Mouse (Mus musculus) thymus, postnatal 36 days (tissue): Measurements from ENCODE around the gene Cd163.

Experiments used
- DNase-seq, 2 experiments: peaks; one replicate each; pipeline ENCODE4 v3.0.0; 2022; ENCODE audit warnings: mixed read lengths in 2 of 2

The Cd163 gene

DNA sequence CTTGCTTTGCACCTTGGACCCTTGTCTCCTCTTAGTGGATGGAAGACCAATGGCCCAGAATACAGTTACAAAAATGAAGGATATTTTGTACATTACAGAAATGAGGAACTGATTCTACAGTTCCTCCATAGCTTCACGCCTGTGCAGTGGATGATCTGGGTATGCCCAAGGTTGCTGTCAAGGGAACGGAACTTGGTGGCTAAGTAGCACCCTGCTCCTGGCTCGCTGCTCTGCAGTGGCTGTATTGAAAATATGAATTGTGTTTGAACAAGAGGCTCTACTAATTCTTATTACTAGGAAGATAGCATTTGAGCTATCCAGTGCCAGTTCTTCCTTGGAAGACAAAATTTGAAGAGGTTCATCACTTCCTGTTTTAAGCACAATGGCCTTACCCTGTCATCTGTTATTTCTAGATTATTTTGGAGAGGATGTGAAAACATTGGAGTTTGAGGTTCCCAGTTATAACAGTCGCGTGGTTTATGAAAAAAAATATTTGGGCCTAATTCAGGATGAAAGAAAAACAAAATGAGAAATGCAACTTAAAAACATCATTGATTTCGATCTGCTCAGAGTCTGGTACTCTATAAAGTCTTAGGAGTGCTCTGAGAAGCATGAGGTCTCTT lies 69.2 kb downstream of the Cd163 start:
- DNase-seq, result no peak

DNA sequence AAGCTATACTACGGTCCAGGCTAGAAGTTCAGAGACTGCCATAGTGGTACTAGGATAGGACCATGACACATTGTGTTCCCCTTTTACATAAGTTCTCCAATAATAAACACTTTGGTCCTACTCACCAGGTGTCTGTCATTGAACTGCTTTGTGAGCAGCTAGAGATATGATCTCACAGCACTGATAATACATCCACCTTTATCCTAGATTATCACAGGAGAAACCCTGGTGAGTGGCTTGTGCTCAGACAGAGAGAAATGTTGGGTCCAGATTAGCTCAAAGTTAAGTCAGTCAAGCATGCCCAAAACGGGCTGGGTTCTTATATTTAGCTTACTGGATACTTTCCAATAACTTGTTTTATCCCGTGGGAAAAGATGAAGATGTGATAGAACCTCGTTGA lies 70.2 kb downstream of the Cd163 start:
- DNase-seq, result no peak

DNA sequence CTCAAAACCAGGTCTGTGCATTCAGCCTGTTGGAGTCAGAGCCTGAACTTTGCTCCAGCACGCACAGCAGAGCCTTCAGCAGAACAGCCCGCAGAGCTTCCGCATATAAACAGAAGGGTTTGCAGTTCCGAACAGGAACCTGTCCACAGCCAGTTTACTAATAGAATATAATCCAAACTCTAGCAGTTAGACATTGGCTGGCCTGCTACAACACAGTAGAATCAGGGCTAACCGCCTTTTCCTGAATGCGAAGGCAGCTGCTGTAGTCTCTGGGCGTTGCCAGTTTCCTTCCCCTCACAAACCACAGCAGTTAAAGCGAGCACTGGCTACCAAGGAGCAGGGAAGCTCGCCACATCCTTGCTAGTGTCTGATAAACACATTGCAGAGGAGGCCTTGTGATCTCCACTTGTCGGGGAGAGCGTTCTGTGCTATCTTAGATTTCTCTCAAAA lies 71.0 kb downstream of the Cd163 start:
- DNase-seq, result peak; percentile 75 to 85

DNA sequence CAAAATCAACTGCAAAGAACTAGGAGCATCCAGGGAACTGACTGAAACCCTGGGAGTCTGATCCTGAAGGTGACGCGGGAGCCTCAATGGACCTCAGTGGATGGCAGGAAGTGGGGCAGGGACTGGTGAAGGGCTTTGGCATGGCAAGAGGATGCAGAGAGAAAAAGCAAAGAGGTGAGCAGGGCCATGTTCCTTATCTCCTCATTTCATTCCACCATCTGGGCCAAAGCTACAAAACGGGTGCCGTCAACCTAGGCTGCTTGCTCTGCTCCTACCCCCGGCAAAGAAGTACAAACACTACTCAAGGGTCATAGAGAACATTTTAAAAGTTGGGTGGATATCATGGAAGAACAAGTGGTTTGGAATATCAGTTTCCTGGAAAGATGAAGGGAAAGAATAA lies 71.9 kb downstream of the Cd163 start:
- DNase-seq, result no peak

DNA sequence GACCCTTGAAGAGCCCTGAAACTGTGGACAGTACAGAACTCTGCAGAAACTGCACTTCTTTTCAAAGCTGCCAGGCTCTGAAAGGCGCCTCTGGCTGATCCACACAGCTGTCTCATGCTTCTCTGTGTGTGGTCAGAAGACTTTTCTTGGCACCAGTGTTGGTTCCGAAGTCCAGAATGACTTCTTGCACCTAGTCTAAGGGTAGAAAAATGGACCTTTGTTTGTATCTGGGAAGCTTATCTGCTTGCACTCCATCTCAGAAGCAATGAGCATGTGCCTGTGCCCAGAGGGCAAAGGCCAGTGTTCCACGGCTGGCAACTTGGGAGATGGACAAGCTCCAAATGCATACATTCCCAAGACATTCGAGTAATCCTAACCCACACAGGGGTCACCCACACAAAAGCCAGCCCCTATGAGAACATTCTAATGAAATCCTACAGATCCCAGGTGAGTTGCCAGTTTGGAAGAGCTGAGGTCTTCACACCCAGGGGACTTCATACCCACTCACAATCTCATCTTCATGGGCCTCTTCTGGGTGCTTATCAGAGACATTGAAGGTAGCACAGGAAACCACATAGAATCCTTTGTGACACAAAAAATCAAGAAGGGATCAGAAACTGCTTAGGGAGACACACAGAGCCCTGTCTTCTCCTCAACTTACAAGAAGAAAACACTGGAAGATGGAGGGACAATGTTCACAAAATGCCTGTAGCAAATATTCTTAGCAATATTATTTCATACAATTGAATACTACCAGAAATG lies 73.2 kb downstream of the Cd163 start:
- DNase-seq, result no peak

DNA sequence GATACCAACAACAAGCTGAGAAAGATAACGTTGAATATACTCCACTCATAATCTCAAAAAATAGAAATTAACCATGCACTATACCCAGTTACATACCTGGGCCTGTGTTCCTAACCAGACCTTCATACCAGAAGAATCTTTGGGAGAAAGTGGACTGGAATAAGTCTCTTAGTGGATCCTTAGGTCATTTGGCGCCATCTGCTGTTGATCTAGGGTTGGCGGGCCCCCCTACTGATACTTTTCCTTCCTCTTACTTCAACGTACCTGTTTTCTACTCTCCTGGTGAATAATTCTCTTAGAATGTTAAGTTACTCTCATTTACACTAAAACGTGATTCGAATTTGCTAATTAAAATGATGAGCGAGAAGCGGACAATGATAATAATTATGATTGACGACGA lies 74.9 kb downstream of the Cd163 start:
- peak; percentile 64 to 70 for DNase-seq
